Mouse (Mus musculus) left cerebral cortex, adult 11 months (tissue): Measurements from ENCODE around the gene Ak7.

Experiments
- DNase-seq: peaks from one replicate; pipeline ENCODE4 v3.0.0; 2022; ENCODE audit warnings: low spot score

Ak7 gene

GRCm38 (mm10) chr12:105787626-105788025 is 81.8 kb downstream of the Ak7 start:
- DNase-seq: no peak

- no peak for DNase-seq
Observed at GRCm38 (mm10) chr12:105789885-105790284, 84.1 kb downstream of the Ak7 start.

- no peak for DNase-seq
Observed at GRCm38 (mm10) chr12:105794896-105795295, 89.1 kb downstream of the Ak7 start.

DNA sequence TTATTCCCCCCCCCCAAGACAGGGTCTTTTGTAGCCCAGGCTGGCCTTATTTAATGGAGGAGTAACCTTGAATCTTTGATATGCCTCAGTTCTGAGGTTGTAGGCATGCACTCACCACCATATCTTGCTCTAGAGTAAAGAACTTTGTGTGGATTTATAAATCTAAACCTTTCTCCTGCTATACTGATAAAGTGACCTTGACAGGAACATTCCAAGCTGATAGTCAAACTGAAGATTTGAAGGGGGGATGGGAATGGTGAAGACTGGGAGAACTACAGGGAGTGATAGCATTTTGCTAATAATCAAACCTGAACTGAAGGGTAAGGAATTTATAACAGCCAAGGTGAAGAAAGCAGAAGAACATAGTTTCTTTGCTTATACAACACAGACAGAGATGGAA is 92.2 kb downstream of the Ak7 start:
- DNase-seq: no peak

DNA sequence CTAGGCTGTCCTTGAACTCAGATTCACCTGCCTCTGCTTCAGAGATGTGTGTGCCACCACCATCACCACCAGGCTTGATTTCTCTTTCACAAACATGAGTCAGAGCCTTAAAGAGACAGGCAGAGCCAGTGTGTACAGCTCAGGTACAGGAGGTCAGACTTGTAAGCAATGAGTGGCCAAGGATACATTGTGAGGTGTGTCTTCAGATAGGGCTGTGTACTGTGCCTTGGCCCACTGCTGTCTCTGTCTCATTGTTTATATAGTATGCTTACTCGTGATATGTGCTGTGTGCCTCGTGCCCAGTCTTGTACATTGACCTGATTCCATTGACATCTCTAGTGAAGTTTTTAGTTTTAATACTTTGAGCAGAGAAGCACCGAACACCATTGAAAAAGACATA is 100.0 kb downstream of the Ak7 start:
- no peak for DNase-seq

- DNase-seq: no peak
Observed at GRCm38 (mm10) chr12:105806205-105806604, 100.4 kb downstream of the Ak7 start.

DNA sequence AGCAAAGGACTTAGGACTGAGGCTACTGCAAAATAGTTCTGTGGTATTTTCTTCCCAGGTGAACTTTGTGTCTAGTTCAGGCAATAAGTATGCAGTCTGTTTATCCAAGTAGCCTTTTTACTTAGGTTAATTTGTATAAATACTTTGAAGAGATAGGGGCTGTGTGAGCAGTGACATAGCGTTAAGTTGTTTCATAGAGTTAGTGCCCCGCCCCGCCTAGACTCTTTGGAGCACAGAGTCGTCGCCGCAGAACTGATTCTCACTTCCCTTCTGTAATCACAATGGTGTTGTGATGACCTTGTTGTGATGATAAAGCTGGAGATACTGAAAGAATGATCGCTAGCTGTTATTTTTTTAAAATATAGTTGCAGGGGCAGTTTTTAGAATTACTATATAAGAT is 101.6 kb downstream of the Ak7 start:
- no peak for DNase-seq

DNA sequence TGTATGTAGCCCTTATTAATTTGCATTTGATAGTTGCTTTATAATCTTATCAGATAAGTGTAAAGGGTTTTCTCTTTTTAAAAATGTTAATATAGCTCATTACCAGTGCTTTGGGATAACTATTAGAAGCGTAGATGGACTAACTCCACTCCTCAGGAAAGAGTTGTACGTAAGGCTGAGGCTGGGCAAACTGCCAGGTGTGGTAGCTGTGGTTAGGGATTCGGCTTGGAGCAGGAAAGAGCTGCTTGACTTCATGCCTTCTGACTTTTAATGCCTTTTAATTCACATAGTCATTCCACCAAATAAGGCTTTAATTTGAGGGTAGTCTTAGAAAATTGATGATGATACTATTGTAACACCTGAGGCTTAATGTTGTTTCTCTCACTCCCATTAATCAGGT is 103.2 kb downstream of the Ak7 start:
- no peak for DNase-seq

GRCm38 (mm10) chr12:105810608-105811007 is 104.8 kb downstream of the Ak7 start:
- no peak for DNase-seq

- no peak for DNase-seq
Observed at GRCm38 (mm10) chr12:105813957-105814356, 108.2 kb downstream of the Ak7 start.

GRCm38 (mm10) chr12:105823472-105823871 is 117.7 kb downstream of the Ak7 start:
- DNase-seq: no peak

GRCm38 (mm10) chr12:105824743-105825142 is 119.0 kb downstream of the Ak7 start:
- no peak for DNase-seq

DNA sequence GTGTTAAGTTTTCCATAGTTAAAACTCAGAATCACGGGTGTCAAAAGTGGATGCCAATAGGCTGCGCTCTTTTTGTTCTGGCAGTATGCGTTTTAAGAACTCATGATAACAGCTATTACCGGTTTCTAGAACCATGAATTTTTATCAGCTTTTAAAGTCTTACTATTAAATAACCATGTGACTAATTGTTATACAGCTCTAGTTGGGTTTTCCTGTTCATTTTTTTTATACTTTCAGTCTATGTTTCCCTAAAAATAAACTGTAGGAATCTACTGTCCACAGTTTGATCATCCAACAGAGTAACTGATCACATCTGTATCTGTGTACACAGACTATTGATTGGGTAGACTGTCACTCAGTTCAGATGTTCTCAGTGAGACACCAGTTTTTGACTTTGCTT is 119.5 kb downstream of the Ak7 start:
- DNase-seq: no peak
